Mouse (Mus musculus) E14TG2a.4 (cell line): ENCODE results near the gene Morn3.

Experiments
- CTCF ChIP-seq: conservative IDR thresholded peaks from 2 replicates; pipeline ENCODE4 v1.5.1; 2014; ENCODE audit warnings: low read length
- NANOG ChIP-seq: IDR thresholded peaks from 2 replicates; pipeline ENCODE4 v1.6.1; 2014; ENCODE audit warnings: borderline replicate concordance, low read length, mixed read lengths

- TF ChIP-seq CTCF (no peak), NANOG (no peak)
Measured at GRCm38 (mm10) chr5:122990411-122991160, 56.2 kb downstream of the Morn3 start.
